Mouse (Mus musculus) left cerebral cortex, adult 2 months (tissue): ENCODE results near the gene Pbxip1. TPM values are rescaled to one million over a fixed set of nuclear protein-coding genes. Genes with fewer than 3 reads are reported as not detected.

Experiments used
- DNase-seq, 2 experiments: peaks; one replicate each; pipeline ENCODE4 v3.0.0; 2021 to 2022; ENCODE audit warnings: low spot score in 2 of 2, mixed read lengths in 1 of 2; ENCODE audit errors: extremely low spot score in 1 of 2
- H3K27ac ChIP-seq: fragments of 200-600 bp; 2 replicates; pipeline ENCODE4 v1.8.1; 2022
- H3K4me3 ChIP-seq: fragments of 200-600 bp; 2 replicates; pipeline ENCODE4 v1.8.1; 2022
- CTCF ChIP-seq: fragments of 200-600 bp; IDR thresholded peaks from 2 replicates; pipeline ENCODE4 v1.8.1; 2022; ENCODE audit warnings: antibody characterized with exemption, mild to moderate bottlenecking, moderate library complexity
- intact Hi-C: fragments of 180-260 bp; cut with DNase I; formaldehyde crosslinking; loops from one replicate; pipeline ENCODE4 v1.15.1; 2025
- total RNA-seq, 2 experiments: library from RNA; stranded (reverse); gene quantifications; 2 replicates each; pipeline ENCODE4 v1.2.3; 2021

The Pbxip1 gene
- total RNA-seq, 2 experiments from 2014 or later, result 33.8 to 34.8 TPM

GRCm38 (mm10) chr3:89411490-89412393, 24.8 kb upstream of the Pbxip1 start, which contains the start of gene Flad1:
Gene Flad1 (minus strand): TSS chr3:89411870.
- intact Hi-C loops, result loop anchor here (2.0 to 5.0 kb wide), 2 partner anchors 17 to 69 kb away; partner anchors contain the start of gene Zbtb7b
- H3K4me3 ChIP-seq, result peak within 1 kb of the TSS; percentile 76
- TF ChIP-seq CTCF, result no peak
- peak within 1 kb of the TSS; percentile 92 for H3K27ac ChIP-seq
- DNase-seq, result peak; percentile 99

GRCm38 (mm10) chr3:89416158-89416557, 20.3 kb upstream of the Pbxip1 start:
- Histone ChIP-seq H3K4me3 (no peak overlapping the region), H3K27ac (no peak overlapping the region)
- TF ChIP-seq CTCF, result no peak
- DNase-seq, result no peak
- intact Hi-C loops, result no loop called here

GRCm38 (mm10) chr3:89417131-89417530, 19.4 kb upstream of the Pbxip1 start:
- H3K27ac ChIP-seq, result no peak overlapping the region
- intact Hi-C loops, result no loop called here
- TF ChIP-seq CTCF, result no peak
- DNase-seq, result no peak
- H3K4me3 ChIP-seq, result no peak overlapping the region

GRCm38 (mm10) chr3:89417840-89418169, 18.7 kb upstream of the Pbxip1 start:
- H3K4me3 ChIP-seq, result peak overlapping the region; percentile 72
- intact Hi-C loops, result no loop called here
- DNase-seq, result no peak
- no peak overlapping the region for H3K27ac ChIP-seq
- TF ChIP-seq CTCF, result no peak

GRCm38 (mm10) chr3:89418170-89418860, 18.2 kb upstream of the Pbxip1 start, which contains the start of the genes Cks1b and Shc1:
Gene Cks1b (minus strand): TSS chr3:89418383.
Gene Shc1 (plus strand): TSS chr3:89418443.
- peak within 1 kb of the TSS; percentile 72 for H3K4me3 ChIP-seq
- intact Hi-C loops, result no loop called here
- DNase-seq, result peak; percentile 85 to 91
- TF ChIP-seq CTCF, result no peak; the same call in 1 of the 2 replicates
- H3K27ac ChIP-seq, result peak within 1 kb of the TSS; percentile 78

- intact Hi-C loops, result no loop called here
- H3K4me3 ChIP-seq, result peak overlapping the region; percentile 72
- TF ChIP-seq CTCF, result no peak
- no peak for DNase-seq
- H3K27ac ChIP-seq, result peak overlapping the region; percentile 78
Observed at GRCm38 (mm10) chr3:89418861-89419250, 17.6 kb upstream of the Pbxip1 start.

- intact Hi-C loops, result no loop called here
- DNase-seq, result no peak
- TF ChIP-seq CTCF, result no peak
- peak overlapping the region; percentile 78 for H3K27ac ChIP-seq
- H3K4me3 ChIP-seq, result peak overlapping the region; percentile 72
Observed at GRCm38 (mm10) chr3:89419571-89419970, 16.9 kb upstream of the Pbxip1 start.

- Histone ChIP-seq H3K27ac (peak overlapping the region; percentile 53; the same call in 1 of the 2 replicates), H3K4me3 (peak overlapping the region; percentile 72)
- TF ChIP-seq CTCF, result no peak
- intact Hi-C loops, result no loop called here
- no peak for DNase-seq
Observed at GRCm38 (mm10) chr3:89419981-89420380, 16.5 kb upstream of the Pbxip1 start.

- intact Hi-C loops, result no loop called here
- H3K27ac ChIP-seq, result peak overlapping the region; percentile 48
- TF ChIP-seq CTCF, result no peak
Observed at GRCm38 (mm10) chr3:89420421-89420820, 16.1 kb upstream of the Pbxip1 start.

GRCm38 (mm10) chr3:89421002-89421774, 15.3 kb upstream of the Pbxip1 start:
- peak overlapping the region; percentile 57 for H3K4me3 ChIP-seq
- peak overlapping the region; percentile 62 for H3K27ac ChIP-seq
- no peak for TF ChIP-seq CTCF
- peak; percentile 64 to 68 for DNase-seq
- intact Hi-C loops, result no loop called here

More at GRCm38 (mm10) chr3:89420421-89420820, 16.1 kb upstream of the Pbxip1 start:
- H3K4me3 ChIP-seq, result no peak overlapping the region
- DNase-seq, result no peak

GRCm38 (mm10) chr3:89421810-89422473, 14.6 kb upstream of the Pbxip1 start:
- peak overlapping the region; percentile 62 for H3K27ac ChIP-seq
- intact Hi-C loops, result no loop called here
- no peak for DNase-seq
- peak overlapping the region; percentile 57 for H3K4me3 ChIP-seq
- TF ChIP-seq CTCF, result no peak
